Mouse (Mus musculus): ENCODE measurements around the gene Hoxa6.

DNA sequence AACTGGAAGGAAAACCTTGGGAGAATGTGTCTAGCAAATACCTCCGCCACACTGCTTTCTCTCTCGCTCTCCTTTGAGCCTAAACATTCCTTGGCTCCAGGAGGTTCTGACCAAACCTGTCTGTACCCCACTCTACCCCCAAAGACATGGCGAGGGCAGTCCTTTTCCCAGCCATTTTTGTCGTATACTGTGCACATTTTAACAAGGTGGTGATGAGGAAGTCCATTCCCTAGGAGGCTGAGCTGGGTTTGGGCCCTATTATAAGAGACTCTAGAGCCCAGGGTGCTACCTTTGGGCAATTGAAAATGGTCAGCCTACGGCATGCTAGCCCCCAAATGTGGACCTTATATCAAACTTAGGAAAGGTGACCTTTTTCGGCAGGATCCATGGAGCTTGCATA, 27.3 kb upstream of the Hoxa6 start:
- TF ChIP-seq GATA1 (IDR thresholded peaks at IDR 0.05; ENCODE audit: low read length), result no peak
- no peak for TF ChIP-seq TAL1 (IDR thresholded peaks at IDR 0.05; ENCODE audit: low read length)
